Mouse (Mus musculus): ENCODE results near the gene BC016579.

GRCm38 (mm10) chr16:45697996-45698395, 44.1 kb upstream of the BC016579 start:
- no peak for TF ChIP-seq TAL1 (IDR thresholded peaks at IDR 0.05; ENCODE audit: low read length)
- no peak for TF ChIP-seq GATA1 (IDR thresholded peaks at IDR 0.05; ENCODE audit: low read length)

All from erythroblast, embryonic 14.5 days (primary cell).